Mouse (Mus musculus) heart, embryonic 12.5 days (tissue): ENCODE measurements around the gene Smc1b. TPM values are rescaled to one million over a fixed set of nuclear protein-coding genes. Genes with fewer than 3 reads are reported as not detected.

ENCODE experiments used
- ATAC-seq: fragments of 200-750 bp; cut with Nextera tagmentation; 2 replicates; pipeline ENCODE4 v1.8.0; 2017; ENCODE audit warnings: moderate TSS enrichment, moderate library complexity; ENCODE audit not compliant: insufficient number of reproducible peaks, low FRiP score
- H3K27ac ChIP-seq: fragments of 300-500 bp; sonication (generic); 2 replicates; pipeline ENCODE4 v1.5.1; 2016; ENCODE audit warnings: mild to moderate bottlenecking, moderate library complexity; ENCODE audit not compliant: poor library complexity, severe bottlenecking
- H3K27me3 ChIP-seq: fragments of 300-500 bp; sonication (generic); replicated peaks from 2 replicates; pipeline ENCODE4 v1.6.1; 2016; ENCODE audit warnings: mild to moderate bottlenecking, moderate library complexity
- H3K36me3 ChIP-seq: fragments of 300-500 bp; sonication (generic); 2 replicates; pipeline ENCODE4 v1.6.1; 2016; ENCODE audit warnings: mild to moderate bottlenecking, moderate library complexity
- H3K4me1 ChIP-seq: fragments of 300-500 bp; sonication (generic); replicated peaks from 2 replicates; pipeline ENCODE4 v1.6.1; 2016; ENCODE audit warnings: mild to moderate bottlenecking
- H3K4me2 ChIP-seq: fragments of 300-500 bp; sonication (generic); 2 replicates; pipeline ENCODE4 v1.6.1; 2016; ENCODE audit warnings: mild to moderate bottlenecking, moderate library complexity
- H3K4me3 ChIP-seq: fragments of 300-500 bp; sonication (generic); 2 replicates; pipeline ENCODE4 v1.5.1; 2016; ENCODE audit warnings: mild to moderate bottlenecking
- H3K9ac ChIP-seq: fragments of 300-500 bp; sonication (generic); 2 replicates; pipeline ENCODE4 v1.6.1; 2016; ENCODE audit warnings: mild to moderate bottlenecking, moderate library complexity
- H3K9me3 ChIP-seq: fragments of 300-500 bp; sonication (generic); replicated peaks from 2 replicates; pipeline ENCODE4 v1.6.1; 2016; ENCODE audit warnings: mild to moderate bottlenecking, moderate library complexity
- WGBS: fragments of 180-500 bp; shearing (Covaris S2); methylation state at CpG from one replicate; pipeline ENCODE4 v1.1.7; 2016; 5-methylcytosine and 5-hydroxymethylcytosine counted together
- polyA plus RNA-seq: library from polyadenylated mRNA; unstranded; fragments of >200 nt; fragmentation: Nextera tagmentation; extraction: Ambion mirVana; gene quantifications from 2 replicates; pipeline ENCODE4 v1.2.1, GENCODE M21; 2016

Smc1b gene
- 0.09 and 0.13 TPM in 2 replicates for polyA plus RNA-seq

GRCm38 (mm10) chr15:85131275-85132192 is at the start of gene Smc1b, which contains the start of gene Ribc2:
Gene Smc1b, minus strand, starts transcription at chr15:85131964.
Gene Ribc2, plus strand, starts transcription at chr15:85132078.
- WGBS: 27% methylated on average over 55 of the region's 58 CpGs
- H3K27ac ChIP-seq: no peak within 1 kb of the TSS
- peaks cover 4% of the 10 kb centered on the region; the same call in 1 of the 2 replicates for H3K4me1 ChIP-seq
- ATAC-seq: 0 out of 2 replicates have a peak, but pooled peaks have one; percentile 25
- H3K4me2 ChIP-seq: peak within 1 kb of the TSS; percentile 65
- 0 out of 2 replicates have a peak, but pooled peaks cover 4% of the 10 kb centered on the region for H3K9me3 ChIP-seq
- H3K4me3 ChIP-seq: peak within 1 kb of the TSS; percentile 30
- no peaks in the 10 kb centered on the region for H3K36me3 ChIP-seq
- no peak within 1 kb of the TSS for H3K9ac ChIP-seq
- H3K27me3 ChIP-seq: peaks cover 27% of the 10 kb centered on the region

GRCm38 (mm10) chr15:85180368-85180767 is 48.6 kb upstream of the Smc1b start:
- peak overlapping the region; percentile 40; the same call in 1 of the 2 replicates for H3K27ac ChIP-seq
- H3K27me3 ChIP-seq: no peaks in the 10 kb centered on the region
- no peaks in the 10 kb centered on the region for H3K36me3 ChIP-seq
- no peak overlapping the region for H3K9ac ChIP-seq
- peaks cover 38% of the 10 kb centered on the region for H3K4me1 ChIP-seq
- no peak overlapping the region for H3K4me2 ChIP-seq
- no peak overlapping the region for H3K4me3 ChIP-seq
- H3K9me3 ChIP-seq: 0 out of 2 replicates have a peak, but pooled peaks cover 5% of the 10 kb centered on the region
- no peak for ATAC-seq

DNA sequence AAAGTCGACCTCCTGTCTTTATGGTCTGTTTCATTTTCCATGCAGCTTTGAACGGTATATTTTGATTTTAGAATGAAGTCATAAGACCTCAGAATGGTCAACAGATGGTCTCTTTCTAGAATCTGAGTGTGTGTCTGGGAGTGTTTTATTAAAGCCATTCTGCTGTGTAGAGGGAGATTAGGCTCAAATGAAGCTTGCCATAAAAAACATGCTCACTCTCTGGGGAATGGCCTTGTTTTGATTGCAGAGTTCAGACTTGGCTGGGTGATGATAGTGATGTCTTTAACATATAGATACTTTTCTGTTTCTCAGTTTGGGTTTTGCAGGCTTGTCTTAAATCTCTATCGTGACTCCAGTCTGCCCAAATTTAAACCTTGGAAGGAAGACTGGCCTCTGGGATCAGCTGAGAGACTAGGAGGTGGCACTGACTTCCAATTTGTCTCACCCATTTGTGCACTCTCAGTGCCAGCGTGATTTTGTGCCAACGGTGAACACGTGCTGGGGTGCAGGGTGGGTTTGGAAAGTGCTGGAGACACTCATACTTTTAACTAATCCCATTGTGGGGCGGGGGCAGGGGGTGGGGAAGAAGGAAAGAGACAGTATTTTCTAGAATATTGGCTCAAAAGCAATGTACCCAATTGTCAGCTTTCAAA is 47.9 kb upstream of the Smc1b start:
- no peak for ATAC-seq
- peaks cover 38% of the 10 kb centered on the region for H3K4me1 ChIP-seq
- H3K27ac ChIP-seq: peak overlapping the region; percentile 83; the same call in 1 of the 2 replicates
- 0 out of 2 replicates have a peak, but pooled peaks cover 5% of the 10 kb centered on the region for H3K9me3 ChIP-seq
- WGBS: 70% methylated on average over 7 of the region's 7 CpGs
- no peak overlapping the region for H3K4me2 ChIP-seq
- no peak overlapping the region for H3K4me3 ChIP-seq
- H3K27me3 ChIP-seq: no peaks in the 10 kb centered on the region
- no peaks in the 10 kb centered on the region for H3K36me3 ChIP-seq
- no peak overlapping the region for H3K9ac ChIP-seq

DNA sequence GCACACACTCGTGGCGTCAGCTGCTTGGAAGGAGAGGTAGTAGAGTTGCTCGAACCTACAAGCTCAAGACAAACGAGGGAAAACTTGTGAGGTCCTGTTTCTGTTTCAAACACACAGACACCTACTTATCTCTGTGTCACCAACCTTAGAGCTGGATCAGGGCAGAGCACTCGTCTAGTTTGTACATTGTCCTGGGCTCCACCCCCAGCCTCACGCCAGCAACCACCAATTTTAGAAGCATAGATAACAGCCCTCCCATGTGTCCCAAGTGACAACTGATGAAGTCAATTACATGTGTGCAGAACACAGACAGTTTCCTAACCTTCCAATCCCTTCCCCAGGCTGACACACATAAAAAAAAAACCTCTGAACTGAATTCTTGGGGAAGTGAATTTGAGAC is 46.4 kb upstream of the Smc1b start:
- Histone ChIP-seq H3K4me2 (peak overlapping the region; percentile 55), H3K9me3 (0 out of 2 replicates have a peak, but pooled peaks cover 5% of the 10 kb centered on the region), H3K36me3 (no peaks in the 10 kb centered on the region), H3K4me3 (peak overlapping the region; percentile 14), H3K4me1 (peaks cover 53% of the 10 kb centered on the region), H3K27me3 (no peaks in the 10 kb centered on the region), H3K9ac (no peak overlapping the region), H3K27ac (peak overlapping the region; percentile 83)
- WGBS: 15% methylated on average over 6 of the region's 6 CpGs
- peak; percentile 77; the same call in 1 of the 2 replicates for ATAC-seq

DNA sequence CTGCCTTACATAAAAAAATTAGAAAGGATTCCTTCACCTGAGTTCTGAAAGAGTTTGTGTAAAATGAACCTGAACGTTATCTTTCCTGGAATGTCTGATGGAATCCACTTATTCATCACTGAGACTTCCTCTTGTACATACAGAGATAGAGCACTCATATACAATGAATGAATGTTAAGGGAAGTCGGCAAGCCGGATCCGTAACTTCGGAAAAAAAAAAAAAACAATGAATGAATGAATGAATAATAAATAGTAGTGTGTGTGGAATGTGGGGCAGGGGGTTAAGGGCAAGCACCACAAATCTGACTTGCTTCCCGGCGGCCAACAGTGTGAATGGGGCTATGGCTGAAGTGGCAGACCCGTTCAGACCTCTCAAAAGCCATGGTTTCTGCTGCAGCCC is 45.8 kb upstream of the Smc1b start:
- H3K9me3 ChIP-seq: 0 out of 2 replicates have a peak, but pooled peaks cover 5% of the 10 kb centered on the region
- H3K4me2 ChIP-seq: peak overlapping the region; percentile 55
- H3K4me1 ChIP-seq: peaks cover 58% of the 10 kb centered on the region
- H3K27ac ChIP-seq: peak overlapping the region; percentile 83
- 53% methylated on average over 8 of the region's 8 CpGs for WGBS
- no peaks in the 10 kb centered on the region for H3K36me3 ChIP-seq
- peak overlapping the region; percentile 14; the same call in 1 of the 2 replicates for H3K4me3 ChIP-seq
- H3K9ac ChIP-seq: no peak overlapping the region
- peak; percentile 65 for ATAC-seq
- no peaks in the 10 kb centered on the region for H3K27me3 ChIP-seq

DNA sequence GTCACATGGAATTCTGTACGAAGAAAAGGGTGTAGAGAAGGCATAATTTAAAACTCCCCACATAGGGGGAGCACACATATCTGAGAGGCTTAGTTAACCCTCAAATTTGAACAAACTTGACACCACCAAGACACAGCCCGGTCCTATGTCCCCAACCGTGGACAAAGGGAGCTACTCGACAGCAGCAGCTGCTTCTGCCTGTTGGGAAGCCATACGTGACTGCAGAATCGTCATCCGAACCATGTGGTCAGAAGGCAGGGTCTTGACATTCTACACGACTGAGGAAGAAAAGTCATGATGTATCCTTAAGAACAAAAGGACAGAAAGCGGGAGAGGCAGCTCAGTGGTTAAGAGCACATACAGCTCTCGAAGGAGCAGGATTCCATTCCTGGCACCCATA is 42.3 kb upstream of the Smc1b start:
- Histone ChIP-seq H3K4me1 (peaks cover 45% of the 10 kb centered on the region), H3K36me3 (no peaks in the 10 kb centered on the region), H3K4me3 (no peak overlapping the region), H3K9me3 (0 out of 2 replicates have a peak, but pooled peaks cover 5% of the 10 kb centered on the region), H3K27me3 (0 out of 2 replicates have a peak, but pooled peaks cover 3% of the 10 kb centered on the region), H3K9ac (no peak overlapping the region), H3K27ac (peak overlapping the region; percentile 48), H3K4me2 (no peak overlapping the region)
- WGBS: 41% methylated on average over 10 of the region's 10 CpGs
- no peak for ATAC-seq

- 23% methylated on average over 8 of the region's 8 CpGs for WGBS
- Histone ChIP-seq H3K36me3 (no peaks in the 10 kb centered on the region), H3K4me2 (peak overlapping the region; percentile 33)
Measured at GRCm38 (mm10) chr15:85173425-85173824, 41.7 kb upstream of the Smc1b start.

DNA sequence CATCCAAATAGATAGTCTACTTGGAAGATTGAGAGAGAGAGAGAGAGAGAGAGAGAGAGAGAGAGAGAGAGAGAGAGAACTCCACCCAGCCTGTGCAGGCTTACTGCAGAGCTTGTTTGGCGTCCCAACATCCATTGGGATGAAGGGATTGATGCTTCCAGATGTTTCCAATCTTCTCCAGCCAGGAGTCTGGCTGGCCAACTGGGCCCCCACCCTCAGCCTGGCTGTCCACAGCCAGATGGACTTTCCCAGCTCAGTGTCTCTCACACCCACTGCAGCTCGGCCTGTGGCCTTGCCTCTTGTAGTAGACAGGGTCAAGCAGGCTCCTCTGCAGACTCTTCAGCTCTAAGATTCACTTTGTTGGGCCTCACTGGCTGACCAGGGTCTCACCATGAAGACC is 40.3 kb upstream of the Smc1b start:
- no peak overlapping the region for H3K9ac ChIP-seq
- 68% methylated on average over 1 of the region's 2 CpGs for WGBS
- H3K4me1 ChIP-seq: peaks cover 33% of the 10 kb centered on the region
- ATAC-seq: peak; percentile 33; the same call in 1 of the 2 replicates
- 0 out of 2 replicates have a peak, but pooled peaks cover 3% of the 10 kb centered on the region for H3K27me3 ChIP-seq
- H3K9me3 ChIP-seq: 0 out of 2 replicates have a peak, but pooled peaks cover 5% of the 10 kb centered on the region
- no peak overlapping the region for H3K4me3 ChIP-seq
- H3K36me3 ChIP-seq: no peaks in the 10 kb centered on the region
- H3K4me2 ChIP-seq: no peak overlapping the region
- H3K27ac ChIP-seq: no peak overlapping the region

More at GRCm38 (mm10) chr15:85173425-85173824, 41.7 kb upstream of the Smc1b start:
- no peak overlapping the region for H3K9ac ChIP-seq
- peak overlapping the region; percentile 48 for H3K27ac ChIP-seq
- no peak overlapping the region for H3K4me3 ChIP-seq
- H3K9me3 ChIP-seq: 0 out of 2 replicates have a peak, but pooled peaks cover 5% of the 10 kb centered on the region
- H3K27me3 ChIP-seq: 0 out of 2 replicates have a peak, but pooled peaks cover 3% of the 10 kb centered on the region
- no peak for ATAC-seq
- H3K4me1 ChIP-seq: peaks cover 39% of the 10 kb centered on the region

DNA sequence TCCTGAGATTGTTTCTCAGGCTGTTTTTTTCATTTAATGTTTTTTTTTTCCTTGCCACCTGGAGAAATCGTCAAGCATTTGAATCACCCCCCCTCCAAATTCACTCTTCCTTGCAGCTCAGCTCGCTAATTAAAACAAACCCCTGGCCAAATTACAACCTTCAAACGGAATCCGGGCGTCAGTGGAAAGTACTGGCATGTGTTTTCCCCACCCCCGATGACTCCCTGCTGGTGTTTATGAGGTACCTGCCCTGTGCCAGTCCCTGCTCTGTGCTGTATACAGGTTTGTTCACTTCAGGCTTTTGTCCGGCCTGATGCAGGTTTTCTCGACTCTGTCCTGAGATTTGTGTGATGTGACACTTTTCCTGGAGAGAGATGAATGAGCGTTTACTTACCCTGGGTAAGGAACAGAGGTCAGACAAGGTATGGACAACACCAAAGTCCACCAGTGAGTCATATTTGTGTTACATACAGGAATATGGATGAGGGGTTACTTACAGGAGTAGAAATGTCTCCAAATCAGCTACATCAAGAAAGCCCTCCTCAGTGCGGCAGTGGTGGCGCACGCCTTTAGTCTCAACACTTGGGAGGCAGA is 35.4 kb upstream of the Smc1b start:
- Histone ChIP-seq H3K27ac (no peak overlapping the region), H3K4me3 (no peak overlapping the region), H3K9me3 (no peaks in the 10 kb centered on the region), H3K36me3 (no peaks in the 10 kb centered on the region), H3K27me3 (peaks cover 12% of the 10 kb centered on the region; the same call in 1 of the 2 replicates), H3K9ac (0 out of 2 replicates have a peak overlapping the region, but pooled peaks have one; percentile 8), H3K4me1 (peaks cover 29% of the 10 kb centered on the region), H3K4me2 (no peak overlapping the region)
- no peak for ATAC-seq
- WGBS: 56% methylated on average over 12 of the region's 12 CpGs

DNA sequence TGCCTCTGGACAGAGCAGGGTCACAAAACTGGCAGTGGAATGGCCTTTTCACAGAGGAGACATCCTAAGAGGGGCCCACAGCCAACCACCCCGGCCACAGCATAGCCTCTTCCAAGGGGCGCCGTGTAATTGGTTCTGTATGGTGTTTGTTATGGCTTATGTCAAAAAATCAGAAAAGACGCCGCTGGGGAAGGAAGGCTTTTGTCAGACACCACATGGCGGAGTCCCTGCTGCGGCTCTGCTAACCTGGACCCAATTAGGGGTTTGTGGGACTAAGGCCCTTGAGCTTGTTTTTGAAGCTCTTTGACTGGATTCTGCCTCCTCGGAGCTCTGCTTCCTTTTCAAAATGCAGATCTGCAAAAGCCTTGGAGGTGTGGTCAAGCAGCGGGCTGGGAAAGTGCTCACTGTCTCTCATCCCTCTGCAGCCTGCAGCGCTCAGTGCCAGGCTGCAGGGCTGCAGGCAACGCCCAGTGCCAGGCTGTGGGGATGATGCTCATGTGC is 34.7 kb upstream of the Smc1b start:
- no peak for ATAC-seq
- 44% methylated on average over 11 of the region's 11 CpGs for WGBS
- H3K4me3 ChIP-seq: no peak overlapping the region
- H3K9me3 ChIP-seq: no peaks in the 10 kb centered on the region
- peaks cover 28% of the 10 kb centered on the region for H3K4me1 ChIP-seq
- H3K36me3 ChIP-seq: no peaks in the 10 kb centered on the region
- no peak overlapping the region for H3K9ac ChIP-seq
- no peak overlapping the region for H3K4me2 ChIP-seq
- peaks cover 18% of the 10 kb centered on the region; the same call in 1 of the 2 replicates for H3K27me3 ChIP-seq
- no peak overlapping the region for H3K27ac ChIP-seq
